Mouse (Mus musculus) left cerebral cortex, postnatal 25 days (tissue): ENCODE data around the gene Bpifb3. TPM values are rescaled to one million over a fixed set of nuclear protein-coding genes. Genes with fewer than 3 reads are reported as not detected.

Source experiments
- DNase-seq, 2 experiments: peaks; one replicate each; pipeline ENCODE4 v3.0.0; 2022; ENCODE audit warnings: low spot score in 2 of 2, mixed read lengths in 1 of 2
- intact Hi-C: fragments of 180-260 bp; cut with DNase I; formaldehyde crosslinking; loops from one replicate; pipeline ENCODE4 v1.15.1; 2025
- total RNA-seq, 2 experiments: library from RNA; stranded (reverse); gene quantifications; 2 replicates each; pipeline ENCODE4 v1.2.3; 2021

Gene Bpifb3
- total RNA-seq, 2 experiments from 2014 or later = not detected

DNA sequence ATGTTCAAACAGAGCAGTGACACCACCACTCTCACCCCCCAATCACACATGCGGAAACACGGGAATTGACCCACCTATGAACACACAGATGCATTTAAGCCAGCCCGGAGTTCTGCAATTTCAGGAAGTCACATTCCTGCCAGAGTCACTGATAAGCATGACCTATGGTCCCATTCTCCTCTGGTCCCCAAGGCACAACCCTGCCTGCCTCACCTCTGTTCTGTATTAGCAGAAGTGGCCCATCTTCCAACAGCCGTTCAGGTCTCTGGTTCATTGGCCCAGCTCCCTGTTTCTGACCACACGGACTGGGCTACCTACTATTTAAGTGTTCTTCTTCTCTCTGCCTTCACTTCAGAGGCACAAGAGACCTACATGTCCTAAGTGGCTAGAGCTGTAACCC is 56.6 kb downstream of the Bpifb3 start, which contains the start of gene Bpifa6:
TSS of gene Bpifa6 (plus strand) at position 364 of the 400 bp plus-strand sequence.
- DNase-seq = no peak
- intact Hi-C loops = no loop called here

Other genes with a start within 250 kb of the Bpifb3 start
- not detected for gene Dnmt3c, start 221.6 kb upstream of the Bpifb3 start, total RNA-seq
- 100 to 1,000 TPM in 1 of 2 experiments, 10 to 100 TPM in 1; 92.4 to 101 TPM for gene Mapre1, start 177.0 kb upstream of the Bpifb3 start, total RNA-seq
- gene Efcab8, start 138.3 kb upstream of the Bpifb3 start, total RNA-seq = under 1 TPM; 0.37 to 0.39 TPM
- gene Sun5, start 47.1 kb upstream of the Bpifb3 start, total RNA-seq = not detected
- not detected for gene Bpifb2, start 43.2 kb upstream of the Bpifb3 start, total RNA-seq
- gene Bpifb6, start 17.8 kb upstream of the Bpifb3 start, total RNA-seq = not detected
- gene Bpifb4, start 20.0 kb downstream of the Bpifb3 start, total RNA-seq = not detected
- gene Bpifa6, start 56.7 kb downstream of the Bpifb3 start, total RNA-seq = not detected
- gene Bpifa2, start 90.0 kb downstream of the Bpifb3 start, total RNA-seq = not detected
- gene Bpifa3, start 212.1 kb downstream of the Bpifb3 start, total RNA-seq = not detected
- gene Bpifa1, start 224.7 kb downstream of the Bpifb3 start, total RNA-seq = not detected
- not detected for gene Bpifa5, start 244.4 kb downstream of the Bpifb3 start, total RNA-seq